Mouse (Mus musculus) neural tube, embryonic 13.5 days (tissue): ENCODE results near the gene Uggt2. TPM values are rescaled to one million over a fixed set of nuclear protein-coding genes. Genes with fewer than 3 reads are reported as not detected.
A peak's percentile ranks its signal among the peaks of the same experiment; 100 is the strongest.

ENCODE experiments used
- ATAC-seq: fragments of 200-750 bp; cut with Nextera tagmentation; 2 replicates; pipeline ENCODE4 v1.8.0; 2017; ENCODE audit warnings: low read depth, mild to moderate bottlenecking, moderate TSS enrichment, moderate library complexity
- H3K27ac ChIP-seq: fragments of 300-500 bp; sonication (generic); replicated peaks from 2 replicates; pipeline ENCODE4 v1.5.1; 2015; ENCODE audit warnings: moderate library complexity, mild to moderate bottlenecking, inconsistent platforms
- H3K27me3 ChIP-seq: fragments of 300-500 bp; sonication (generic); 2 replicates; pipeline ENCODE4 v1.6.1; 2015; ENCODE audit warnings: mild to moderate bottlenecking, inconsistent platforms
- H3K36me3 ChIP-seq: fragments of 300-500 bp; sonication (generic); 2 replicates; pipeline ENCODE4 v1.6.1; 2015; ENCODE audit warnings: mild to moderate bottlenecking, inconsistent platforms
- H3K4me1 ChIP-seq: fragments of 300-500 bp; sonication (generic); replicated peaks from 2 replicates; pipeline ENCODE4 v1.6.1; 2015; ENCODE audit warnings: inconsistent platforms
- H3K4me2 ChIP-seq: fragments of 300-500 bp; sonication (generic); 2 replicates; pipeline ENCODE4 v1.6.1; 2015; ENCODE audit warnings: inconsistent platforms, mild to moderate bottlenecking, moderate library complexity
- H3K4me3 ChIP-seq: fragments of 300-500 bp; sonication (generic); 2 replicates; pipeline ENCODE4 v1.5.1; 2015; ENCODE audit warnings: mild to moderate bottlenecking, inconsistent platforms
- H3K9ac ChIP-seq: fragments of 300-500 bp; sonication (generic); 2 replicates; pipeline ENCODE4 v1.6.1; 2015; ENCODE audit warnings: moderate library complexity, mild to moderate bottlenecking, inconsistent platforms
- H3K9me3 ChIP-seq: fragments of 300-500 bp; sonication (generic); 2 replicates; pipeline ENCODE4 v1.6.1; 2016; ENCODE audit warnings: inconsistent platforms
- WGBS: fragments of 180-500 bp; shearing (Covaris S2); methylation state at CpG from one replicate; pipeline ENCODE4 v1.1.7; 2015; 5-methylcytosine and 5-hydroxymethylcytosine counted together
- polyA plus RNA-seq: library from polyadenylated mRNA; unstranded; fragments of >200 nt; fragmentation: Nextera tagmentation; extraction: Ambion mirVana; gene quantifications from 2 replicates; pipeline ENCODE4 v1.2.1, GENCODE M21; 2015

Gene Uggt2
- 15.2 and 16.3 TPM in 2 replicates for polyA plus RNA-seq

DNA sequence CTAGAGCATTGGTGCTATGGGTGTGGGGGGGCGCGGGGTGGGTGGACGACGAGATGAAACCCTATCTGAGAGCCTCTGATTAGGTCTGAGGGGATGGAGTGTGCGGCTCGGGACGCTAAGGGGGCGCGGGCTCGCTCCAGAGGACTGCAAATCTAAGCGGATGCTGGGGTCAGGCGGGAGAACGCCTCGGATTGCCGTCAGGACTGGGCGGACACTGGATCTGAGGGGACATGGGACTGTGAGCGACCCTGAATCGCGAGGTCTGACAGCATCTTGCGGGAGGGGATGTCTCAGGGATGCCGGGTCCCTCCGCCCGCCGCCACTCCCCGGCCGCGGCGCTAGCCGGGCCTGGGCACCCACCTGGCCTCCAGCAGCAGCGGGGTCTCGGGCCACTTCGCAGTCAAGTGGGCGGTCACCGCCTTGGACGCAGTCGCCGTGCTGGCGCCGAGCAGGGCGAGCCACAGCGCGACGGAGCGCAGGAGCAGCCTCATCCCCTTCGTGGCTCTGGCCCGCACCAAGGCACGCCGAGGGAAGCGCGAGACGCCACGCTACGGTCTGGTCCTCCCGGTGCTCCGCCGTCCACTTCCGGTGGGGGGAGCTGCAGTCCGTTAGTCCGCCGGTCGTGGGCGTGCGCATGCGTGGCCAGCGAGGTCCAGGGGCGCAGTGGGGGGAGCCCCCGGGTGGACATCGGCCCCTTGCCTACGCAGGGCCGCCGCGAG, at the start of gene Uggt2:
Gene Uggt2 (minus strand): TSS at position 580 of the 719 bp plus-strand sequence.
- Histone ChIP-seq H3K27ac (peak within 1 kb of the TSS; percentile 92), H3K9me3 (no peaks in the 10 kb centered on the region), H3K36me3 (peaks cover 5% of the 10 kb centered on the region; the same call in 1 of the 2 replicates), H3K4me2 (peak within 1 kb of the TSS; percentile 79), H3K27me3 (no peaks in the 10 kb centered on the region), H3K9ac (peak within 1 kb of the TSS; percentile 94), H3K4me3 (peak within 1 kb of the TSS; percentile 83), H3K4me1 (peaks cover 19% of the 10 kb centered on the region)
- ATAC-seq = peak; percentile 98
- WGBS = under 1% methylated on average over 71 of the region's 72 CpGs

DNA sequence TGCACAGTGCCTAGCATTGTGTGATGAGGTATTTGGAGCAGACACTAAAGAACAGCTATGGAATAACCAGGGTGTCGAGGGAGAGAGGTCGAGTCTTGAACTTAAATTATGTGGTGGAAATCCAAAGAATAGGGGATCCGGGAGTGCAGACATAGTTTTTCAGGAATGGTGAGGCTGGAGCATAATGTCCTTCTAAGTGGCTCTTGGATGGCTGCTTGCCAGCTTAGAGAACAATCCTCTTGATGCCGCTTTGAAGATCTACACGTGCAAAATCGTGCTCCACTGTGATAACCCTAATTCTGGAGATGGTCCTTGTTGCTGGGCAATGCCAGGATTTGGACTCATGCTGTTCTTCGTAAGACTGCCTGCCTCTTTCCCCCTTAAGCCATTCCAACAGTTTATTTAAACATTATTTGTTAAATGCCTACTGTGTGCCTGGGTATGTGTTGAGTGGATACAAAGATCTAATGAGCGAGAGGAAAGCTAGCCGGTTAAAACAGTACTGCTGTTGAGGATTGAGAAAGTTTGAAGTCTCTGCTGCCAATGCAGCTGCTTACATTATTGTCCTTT, 40.2 kb upstream of the Uggt2 start:
- peak overlapping the region; percentile 96 for H3K4me2 ChIP-seq
- H3K9ac ChIP-seq = peak overlapping the region; percentile 75
- peak overlapping the region; percentile 63 for H3K4me3 ChIP-seq
- H3K27ac ChIP-seq = no peak overlapping the region
- peaks cover 55% of the 10 kb centered on the region for H3K27me3 ChIP-seq
- peaks cover 21% of the 10 kb centered on the region for H3K4me1 ChIP-seq
- ATAC-seq = no peak
- no peaks in the 10 kb centered on the region for H3K36me3 ChIP-seq
- H3K9me3 ChIP-seq = no peaks in the 10 kb centered on the region
- 37% methylated on average over 9 of the region's 9 CpGs for WGBS

DNA sequence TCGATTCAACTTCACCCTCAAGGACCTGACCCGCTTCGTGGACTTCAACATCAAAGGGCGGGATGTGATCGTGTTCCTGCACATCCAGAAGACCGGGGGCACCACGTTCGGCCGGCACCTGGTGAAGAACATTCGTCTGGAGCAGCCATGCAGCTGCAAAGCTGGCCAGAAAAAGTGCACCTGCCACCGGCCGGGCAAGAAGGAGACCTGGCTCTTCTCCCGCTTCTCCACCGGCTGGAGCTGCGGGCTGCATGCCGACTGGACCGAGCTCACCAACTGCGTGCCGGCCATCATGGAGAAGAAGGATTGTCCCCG, 39.5 kb upstream of the Uggt2 start:
- no peaks in the 10 kb centered on the region for H3K36me3 ChIP-seq
- 0 out of 2 replicates have a peak, but pooled peaks have one; percentile 17 for ATAC-seq
- peak overlapping the region; percentile 75 for H3K9ac ChIP-seq
- H3K9me3 ChIP-seq = no peaks in the 10 kb centered on the region
- H3K4me3 ChIP-seq = peak overlapping the region; percentile 63
- H3K4me1 ChIP-seq = peaks cover 21% of the 10 kb centered on the region
- under 1% methylated on average over 20 of the region's 20 CpGs for WGBS
- H3K27me3 ChIP-seq = peaks cover 63% of the 10 kb centered on the region
- H3K4me2 ChIP-seq = peak overlapping the region; percentile 96
- H3K27ac ChIP-seq = no peak overlapping the region

DNA sequence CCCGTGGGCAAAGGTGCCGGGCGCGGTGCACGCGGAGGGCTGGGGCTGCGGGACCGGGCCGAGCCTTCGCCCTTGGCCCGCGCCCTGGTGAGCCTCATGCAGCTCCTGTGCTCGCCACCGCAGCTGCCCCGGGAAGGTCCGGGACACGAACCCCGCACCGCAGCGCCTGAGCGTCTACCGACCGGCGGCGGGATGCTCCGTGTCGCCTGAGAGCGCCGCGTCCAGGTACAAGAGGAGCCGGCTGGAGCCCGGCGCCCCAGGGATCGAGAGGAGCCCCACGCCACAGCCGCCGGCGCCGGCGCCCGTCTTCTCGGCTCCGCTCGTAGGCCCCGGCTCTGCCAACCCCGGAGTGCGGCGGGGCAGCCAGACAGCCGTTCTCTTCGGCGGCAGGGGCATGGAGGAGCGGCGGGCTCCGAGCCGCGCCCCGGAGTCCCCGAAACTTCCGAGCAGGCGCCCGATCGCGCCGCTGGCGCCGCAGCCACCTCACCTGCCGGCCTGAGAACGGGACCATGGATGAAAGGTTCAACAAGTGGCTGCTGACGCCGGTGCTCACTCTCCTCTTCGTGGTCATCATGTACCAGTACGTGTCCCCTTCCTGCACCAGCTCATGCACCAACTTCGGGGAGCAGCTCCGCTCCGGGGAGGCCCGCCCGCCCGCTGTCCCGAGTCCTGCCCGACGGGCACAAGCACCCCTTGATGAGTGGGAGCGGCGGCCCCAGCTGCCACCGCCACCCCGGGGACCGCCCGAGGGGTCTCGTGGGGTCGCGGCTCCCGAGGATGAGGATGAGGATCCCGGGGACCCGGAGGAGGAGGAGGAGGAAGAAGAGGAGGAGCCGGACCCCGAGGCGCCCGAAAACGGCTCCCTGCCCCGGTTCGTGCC, 38.9 kb upstream of the Uggt2 start, which contains the start of gene Hs6st3:
Gene Hs6st3 (plus strand): TSS at position 436 of the 880 bp plus-strand sequence.
- under 1% methylated on average over 99 of the region's 100 CpGs for WGBS
- Histone ChIP-seq H3K4me2 (peak within 1 kb of the TSS; percentile 96), H3K4me1 (peaks cover 21% of the 10 kb centered on the region), H3K36me3 (no peaks in the 10 kb centered on the region), H3K9ac (peak within 1 kb of the TSS; percentile 75), H3K4me3 (peak within 1 kb of the TSS; percentile 63), H3K27ac (no peak within 1 kb of the TSS), H3K9me3 (no peaks in the 10 kb centered on the region), H3K27me3 (peaks cover 65% of the 10 kb centered on the region)
- peak; percentile 51 for ATAC-seq

DNA sequence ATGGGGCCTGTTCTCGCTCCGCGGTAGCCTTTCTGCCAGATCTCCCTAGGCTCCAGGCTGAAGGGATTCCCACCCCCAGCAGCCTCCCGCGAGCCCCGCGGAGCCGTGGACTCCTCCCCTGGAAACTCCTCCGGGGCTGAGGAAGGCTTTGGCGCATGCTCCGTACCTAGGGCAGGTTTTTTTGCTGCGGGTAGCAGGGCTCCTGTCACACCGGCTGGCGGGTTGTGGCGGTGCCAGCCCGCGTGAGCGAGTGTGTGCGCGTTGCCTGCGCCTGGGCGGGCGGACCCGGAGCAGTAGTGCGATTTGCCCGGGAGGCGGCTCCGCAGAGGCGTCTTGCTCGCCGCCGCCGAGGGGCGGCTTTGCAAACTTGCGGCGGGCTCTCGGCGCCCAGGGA, 38.3 kb upstream of the Uggt2 start:
- no peak overlapping the region for H3K27ac ChIP-seq

DNA sequence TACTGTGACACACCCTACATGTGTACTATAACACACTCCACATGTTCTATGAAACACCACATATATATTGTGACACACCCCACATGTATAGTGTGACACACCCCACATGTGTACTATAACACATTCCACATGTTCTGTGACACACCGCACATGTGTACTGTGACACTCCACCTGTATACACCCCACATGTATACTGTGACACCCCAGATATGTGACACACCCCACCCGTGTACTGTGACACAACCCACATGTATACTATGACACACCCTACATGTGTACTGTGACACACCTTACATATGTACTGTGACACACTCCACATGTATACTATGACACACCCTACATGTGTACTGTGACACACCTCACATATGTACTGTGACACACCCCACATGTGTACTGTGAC, 28.1 kb upstream of the Uggt2 start:
- no peak overlapping the region for H3K4me3 ChIP-seq
- no peak overlapping the region for H3K27ac ChIP-seq
- H3K4me2 ChIP-seq = no peak overlapping the region
- no peak overlapping the region for H3K9ac ChIP-seq
- H3K4me1 ChIP-seq = peaks cover 18% of the 10 kb centered on the region
- no peak for ATAC-seq
- H3K27me3 ChIP-seq = peaks cover 18% of the 10 kb centered on the region
- no peaks in the 10 kb centered on the region for H3K9me3 ChIP-seq
- H3K36me3 ChIP-seq = no peaks in the 10 kb centered on the region
- 92% methylated on average over 2 of the region's 2 CpGs for WGBS

More for the DNA sequence above, 38.3 kb upstream of the Uggt2 start:
- peak overlapping the region; percentile 75 for H3K9ac ChIP-seq
- WGBS = under 1% methylated on average over 38 of the region's 38 CpGs
- H3K4me1 ChIP-seq = peaks cover 21% of the 10 kb centered on the region
- H3K4me3 ChIP-seq = peak overlapping the region; percentile 63
- no peaks in the 10 kb centered on the region for H3K36me3 ChIP-seq
- H3K9me3 ChIP-seq = no peaks in the 10 kb centered on the region
- H3K27me3 ChIP-seq = peaks cover 65% of the 10 kb centered on the region
- peak overlapping the region; percentile 96 for H3K4me2 ChIP-seq
- peak; percentile 93 for ATAC-seq

DNA sequence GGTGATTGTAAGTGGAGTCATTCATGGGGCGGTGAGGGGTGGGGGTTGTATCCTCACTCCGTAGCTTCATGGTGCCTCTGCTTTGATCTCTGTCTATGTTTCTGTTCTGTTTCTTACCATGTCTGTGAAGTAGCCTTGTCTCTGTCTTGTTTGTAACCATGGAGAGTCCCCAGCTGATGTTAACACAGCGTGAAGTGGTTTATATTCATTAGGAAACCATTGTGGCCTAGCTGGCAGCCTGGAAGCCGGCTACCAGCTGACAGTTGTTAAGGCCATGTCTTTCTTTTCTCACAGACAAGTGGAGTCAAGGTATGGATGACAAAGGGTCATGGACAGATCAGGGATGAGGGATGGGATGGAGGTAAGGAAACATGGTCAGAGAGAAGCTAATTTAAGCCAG, 26.6 kb upstream of the Uggt2 start:
- no peak overlapping the region for H3K9ac ChIP-seq
- no peaks in the 10 kb centered on the region for H3K9me3 ChIP-seq
- no peak overlapping the region for H3K4me3 ChIP-seq
- WGBS = 14% methylated on average over 4 of the region's 4 CpGs
- ATAC-seq = peak; percentile 34; the same call in 1 of the 2 replicates
- peaks cover 28% of the 10 kb centered on the region for H3K27me3 ChIP-seq
- H3K36me3 ChIP-seq = no peaks in the 10 kb centered on the region
- no peak overlapping the region for H3K4me2 ChIP-seq
- H3K4me1 ChIP-seq = peaks cover 18% of the 10 kb centered on the region
- H3K27ac ChIP-seq = no peak overlapping the region

DNA sequence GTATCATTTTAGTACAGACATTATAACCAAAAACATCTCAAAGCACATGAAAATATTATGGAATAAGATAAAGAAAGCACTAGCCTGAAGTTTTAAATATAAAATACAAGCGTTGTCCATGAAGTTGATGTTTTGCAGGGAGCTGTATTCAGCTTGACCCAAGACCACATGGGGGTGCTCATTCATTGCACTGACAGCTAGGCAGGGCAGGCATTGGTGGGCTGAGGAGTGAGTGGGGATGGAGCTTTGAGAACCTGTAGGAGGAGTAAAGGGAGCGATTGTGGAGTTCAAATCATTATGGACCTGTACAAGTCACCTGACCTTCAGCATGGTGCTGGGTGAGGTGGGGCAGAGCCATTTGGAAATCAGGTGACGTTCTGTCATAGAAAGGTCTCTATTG, 24.8 kb upstream of the Uggt2 start:
- Histone ChIP-seq H3K27me3 (peaks cover 28% of the 10 kb centered on the region), H3K9me3 (no peaks in the 10 kb centered on the region), H3K36me3 (no peaks in the 10 kb centered on the region), H3K27ac (no peak overlapping the region), H3K9ac (0 out of 2 replicates have a peak overlapping the region, but pooled peaks have one; percentile 4), H3K4me3 (peak overlapping the region; percentile 27), H3K4me2 (peak overlapping the region; percentile 49), H3K4me1 (peaks cover 18% of the 10 kb centered on the region)
- peak; percentile 79 for ATAC-seq
- WGBS = 26% methylated on average over 3 of the region's 3 CpGs

DNA sequence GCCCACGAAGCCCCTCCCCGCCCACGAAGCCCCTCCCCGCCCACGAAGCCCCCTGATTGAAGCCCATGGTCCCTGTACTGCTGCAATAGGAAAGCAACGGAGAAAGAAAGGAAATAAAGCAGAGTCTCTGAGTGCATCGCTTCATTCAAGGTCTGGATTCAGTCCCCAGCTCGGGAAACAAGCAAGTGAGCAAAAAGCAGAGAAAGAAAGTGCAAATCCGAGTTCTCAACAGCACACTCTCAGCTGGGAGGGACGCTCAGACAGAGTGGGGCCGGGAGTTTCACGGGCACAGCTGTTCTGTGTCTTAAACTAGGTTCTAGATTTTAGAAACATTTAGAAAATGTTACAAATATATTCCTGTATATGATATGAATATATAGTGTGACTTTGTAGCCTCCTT, 24.4 kb upstream of the Uggt2 start:
- Histone ChIP-seq H3K4me2 (peak overlapping the region; percentile 49), H3K27me3 (peaks cover 28% of the 10 kb centered on the region), H3K9ac (peak overlapping the region; percentile 4; the same call in 1 of the 2 replicates), H3K4me1 (peaks cover 18% of the 10 kb centered on the region), H3K27ac (no peak overlapping the region), H3K4me3 (peak overlapping the region; percentile 27), H3K9me3 (no peaks in the 10 kb centered on the region), H3K36me3 (no peaks in the 10 kb centered on the region)
- WGBS = 4% methylated on average over 12 of the region's 12 CpGs
- peak; percentile 78 for ATAC-seq

DNA sequence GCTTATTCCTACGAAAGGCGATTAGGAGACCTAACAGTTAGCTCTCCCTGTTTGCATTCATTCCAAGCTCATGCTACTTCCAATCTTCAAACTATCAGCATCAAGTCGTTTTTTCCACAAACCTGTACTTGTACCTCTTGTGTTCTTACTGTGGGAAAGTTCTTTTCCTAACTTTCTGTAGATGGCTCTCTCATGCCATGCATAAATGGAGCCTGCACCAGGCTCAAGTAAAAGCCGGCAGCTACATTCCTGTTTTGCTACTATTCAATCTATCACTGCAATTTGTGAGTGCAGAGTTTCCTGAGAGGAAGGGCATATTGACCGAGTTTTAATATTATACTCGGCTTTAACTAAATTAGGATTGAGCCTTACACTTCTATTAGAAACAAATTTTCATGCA, 13.3 kb upstream of the Uggt2 start:
- no peak for ATAC-seq
- Histone ChIP-seq H3K27ac (no peak overlapping the region), H3K27me3 (no peaks in the 10 kb centered on the region), H3K9ac (no peak overlapping the region), H3K4me3 (no peak overlapping the region), H3K4me2 (no peak overlapping the region), H3K4me1 (0 out of 2 replicates have a peak, but pooled peaks cover 3% of the 10 kb centered on the region), H3K36me3 (no peaks in the 10 kb centered on the region), H3K9me3 (0 out of 2 replicates have a peak, but pooled peaks cover 5% of the 10 kb centered on the region)
- 81% methylated on average over 6 of the region's 6 CpGs for WGBS

DNA sequence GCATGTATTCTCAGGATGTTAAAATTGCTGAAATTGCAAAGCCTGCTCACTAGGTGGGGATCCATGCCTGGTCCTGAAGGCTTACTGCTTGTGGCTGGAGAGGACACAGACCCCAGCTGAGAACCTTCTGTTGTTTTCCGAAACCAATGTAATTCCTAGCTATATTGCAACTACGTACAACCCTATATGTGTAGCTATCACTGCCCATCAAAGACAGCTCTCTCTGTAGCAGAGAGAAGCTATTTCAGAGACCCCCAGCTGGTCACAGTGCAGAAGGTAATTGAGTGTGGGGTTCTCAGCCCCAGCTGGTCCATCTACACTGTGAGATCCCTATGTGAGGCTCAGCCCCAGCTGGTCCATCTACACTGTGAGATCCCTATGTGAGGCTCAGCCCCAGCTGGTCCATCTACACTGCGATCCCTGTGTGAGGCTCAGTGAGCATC, 10.6 kb upstream of the Uggt2 start:
- Histone ChIP-seq H3K4me1 (0 out of 2 replicates have a peak, but pooled peaks cover 3% of the 10 kb centered on the region), H3K36me3 (no peaks in the 10 kb centered on the region), H3K4me3 (no peak overlapping the region), H3K27me3 (no peaks in the 10 kb centered on the region), H3K27ac (no peak overlapping the region), H3K9me3 (no peaks in the 10 kb centered on the region), H3K4me2 (no peak overlapping the region), H3K9ac (no peak overlapping the region)
- WGBS = 63% methylated on average over 3 of the region's 3 CpGs
- 0 out of 2 replicates have a peak, but pooled peaks have one; percentile 27 for ATAC-seq
